Mouse (Mus musculus) MEL (cell line): ENCODE measurements around the gene Tmub2. TPM values are rescaled to one million over a fixed set of nuclear protein-coding genes. Genes with fewer than 3 reads are reported as not detected.

Experiments used
- DNase-seq: peaks from one replicate; pipeline ENCODE4 v3.0.0; 2011; ENCODE audit warnings: low read depth, low spot score
- H3K27ac ChIP-seq: 2 replicates; pipeline ENCODE4 v1.5.1; 2012; ENCODE audit warnings: low read depth, mild to moderate bottlenecking, control low read depth, low read length, moderate library complexity; ENCODE audit not compliant: control insufficient read depth
- H3K27me3 ChIP-seq, 2 experiments: fragments of 150-350 bp in 1 of 2; sonication (generic) in 1 of 2; 2 replicates each; pipeline ENCODE4 v1.6.1; 2012; ENCODE audit warnings: low read length in 2 of 2, mild to moderate bottlenecking in 2 of 2, improper control_type of control experiment in 1 of 2, moderate library complexity in 1 of 2; ENCODE audit not compliant: insufficient read depth in 2 of 2, control insufficient read depth in 1 of 2
- H3K36me3 ChIP-seq, 2 experiments: 2 replicates each; pipeline ENCODE4 v1.6.1; 2012 to 2014; ENCODE audit warnings: low read length in 2 of 2, improper control_type of control experiment in 1 of 2, inconsistent platforms in 1 of 2, mild to moderate bottlenecking in 1 of 2; ENCODE audit not compliant: insufficient read depth in 2 of 2, control insufficient read depth in 1 of 2
- H3K4me1 ChIP-seq, 2 experiments: fragments of 150-350 bp in 1 of 2; sonication (generic) in 1 of 2; 2 replicates each; pipeline ENCODE4 v1.6.1; 2012; ENCODE audit warnings: low read length in 2 of 2, improper control_type of control experiment in 1 of 2, mild to moderate bottlenecking in 1 of 2; ENCODE audit not compliant: insufficient read depth in 2 of 2, control insufficient read depth in 1 of 2
- H3K4me3 ChIP-seq, 2 experiments: fragments of 150-350 bp in 1 of 2; sonication (generic) in 1 of 2; 2 replicates each; pipeline ENCODE4 v1.5.1; 2012; ENCODE audit warnings: low read depth in 2 of 2, low read length in 2 of 2, mild to moderate bottlenecking in 2 of 2, moderate library complexity in 2 of 2, control low read depth in 1 of 2, improper control_type of control experiment in 1 of 2; ENCODE audit not compliant: control insufficient read depth in 1 of 2, insufficient read depth in 1 of 2
- H3K79me2 ChIP-seq: 2 replicates; pipeline ENCODE4 v1.6.1; 2012; ENCODE audit warnings: mild to moderate bottlenecking, low read length, moderate library complexity; ENCODE audit not compliant: control insufficient read depth, poor library complexity, insufficient read depth
- H3K9ac ChIP-seq: 2 replicates; pipeline ENCODE4 v1.6.1; 2012; ENCODE audit warnings: low read depth, mild to moderate bottlenecking, control low read depth, low read length, moderate library complexity; ENCODE audit not compliant: control insufficient read depth, poor library complexity, severe bottlenecking
- H3K9me3 ChIP-seq: fragments of 150-350 bp; sonication (generic); replicated peaks from 2 replicates; pipeline ENCODE4 v1.6.1; 2012; ENCODE audit warnings: mild to moderate bottlenecking, low read length, improper control_type of control experiment, moderate library complexity; ENCODE audit not compliant: insufficient read depth
- BHLHE40 ChIP-seq: IDR thresholded peaks from 2 replicates; pipeline ENCODE4 v1.6.1; 2012; ENCODE audit warnings: low read depth, mild to moderate bottlenecking, inconsistent platforms, low read length, improper control_type of control experiment, borderline replicate concordance
- CHD1 ChIP-seq: IDR thresholded peaks from 2 replicates; pipeline ENCODE4 v1.6.1; 2012; ENCODE audit warnings: low read depth, mild to moderate bottlenecking, inconsistent platforms, low read length, improper control_type of control experiment
- CHD2 ChIP-seq: IDR thresholded peaks from 2 replicates; pipeline ENCODE4 v1.6.1; 2011; ENCODE audit warnings: low read length, improper control_type of control experiment
- E2F4 ChIP-seq: IDR thresholded peaks from 2 replicates; pipeline ENCODE4 v1.6.1; 2011; ENCODE audit warnings: low read depth, low read length, improper control_type of control experiment, borderline replicate concordance
- ELF1 ChIP-seq: IDR thresholded peaks from 2 replicates; pipeline ENCODE4 v1.6.1; 2014; ENCODE audit warnings: low read depth, mild to moderate bottlenecking, inconsistent platforms, low read length, improper control_type of control experiment, moderate library complexity
- GABPA ChIP-seq: IDR thresholded peaks from 2 replicates; pipeline ENCODE4 v1.6.1; 2012; ENCODE audit warnings: low read depth, mild to moderate bottlenecking, inconsistent platforms, low read length, improper control_type of control experiment, moderate library complexity
- GATA1 ChIP-seq: IDR thresholded peaks from 2 replicates; pipeline ENCODE4 v1.6.1; 2011; ENCODE audit warnings: low read depth, low read length, improper control_type of control experiment
- HCFC1 ChIP-seq: IDR thresholded peaks from 2 replicates; pipeline ENCODE4 v1.6.1; 2012; ENCODE audit warnings: low read depth, mild to moderate bottlenecking, inconsistent platforms, low read length, improper control_type of control experiment, moderate library complexity
- JUND ChIP-seq: IDR thresholded peaks from 2 replicates; pipeline ENCODE4 v1.6.1; 2011; ENCODE audit warnings: low read depth, mild to moderate bottlenecking, improper control_type of control experiment, low read length
- KAT2A ChIP-seq: conservative IDR thresholded peaks from 2 replicates; pipeline ENCODE4 v1.6.1; 2012; ENCODE audit warnings: low read depth, low read length, improper control_type of control experiment, inconsistent platforms
- MAFK ChIP-seq: IDR thresholded peaks from 2 replicates; pipeline ENCODE4 v1.6.1; 2011; ENCODE audit warnings: low read depth, mild to moderate bottlenecking, low read length, improper control_type of control experiment, borderline replicate concordance
- MAX ChIP-seq: IDR thresholded peaks from 2 replicates; pipeline ENCODE4 v1.6.1; 2011; ENCODE audit warnings: low read length, improper control_type of control experiment
- MAZ ChIP-seq: IDR thresholded peaks from 2 replicates; pipeline ENCODE4 v1.6.1; 2012; ENCODE audit warnings: low read depth, mild to moderate bottlenecking, inconsistent platforms, low read length, improper control_type of control experiment
- MXI1 ChIP-seq: IDR thresholded peaks from 2 replicates; pipeline ENCODE4 v1.6.1; 2011; ENCODE audit warnings: mild to moderate bottlenecking, low read depth, low read length, improper control_type of control experiment
- MYB ChIP-seq: IDR thresholded peaks from 2 replicates; pipeline ENCODE4 v1.6.1; 2011; ENCODE audit warnings: mild to moderate bottlenecking, low read depth, low read length, improper control_type of control experiment
- MYC ChIP-seq: IDR thresholded peaks from 2 replicates; pipeline ENCODE4 v1.6.1; 2011; ENCODE audit warnings: low read depth, mild to moderate bottlenecking, low read length, improper control_type of control experiment, moderate library complexity
- NELFE ChIP-seq: IDR thresholded peaks from 2 replicates; pipeline ENCODE4 v1.6.1; 2011; ENCODE audit warnings: low read depth, low read length, improper control_type of control experiment
- NRF1 ChIP-seq: IDR thresholded peaks from 2 replicates; pipeline ENCODE4 v1.6.1; 2014; ENCODE audit warnings: low read depth, mild to moderate bottlenecking, inconsistent platforms, low read length, improper control_type of control experiment, moderate library complexity; ENCODE audit not compliant: poor library complexity, insufficient read depth, severe bottlenecking
- POLR2AphosphoS2 ChIP-seq: IDR thresholded peaks from 2 replicates; pipeline ENCODE4 v1.6.1; 2011; ENCODE audit warnings: low read length, improper control_type of control experiment
- POLR2AphosphoS5 ChIP-seq: IDR thresholded peaks from 2 replicates; pipeline ENCODE4 v1.6.1; 2012; ENCODE audit warnings: low read depth, borderline replicate concordance, mild to moderate bottlenecking, inconsistent platforms, low read length, moderate library complexity, mixed read lengths
- RAD21 ChIP-seq: IDR thresholded peaks from 2 replicates; pipeline ENCODE4 v1.6.1; 2011; ENCODE audit warnings: mild to moderate bottlenecking, low read depth, low read length, improper control_type of control experiment
- RCOR1 ChIP-seq: IDR thresholded peaks from 2 replicates; pipeline ENCODE4 v1.6.1; 2012; ENCODE audit warnings: low read depth, mild to moderate bottlenecking, inconsistent platforms, low read length, improper control_type of control experiment
- SMC3 ChIP-seq: IDR thresholded peaks from 2 replicates; pipeline ENCODE4 v1.6.1; 2011; ENCODE audit warnings: low read depth, low read length, improper control_type of control experiment
- TAL1 ChIP-seq: IDR thresholded peaks from 2 replicates; pipeline ENCODE4 v1.6.1; 2012; ENCODE audit warnings: mild to moderate bottlenecking, inconsistent platforms, low read length, moderate library complexity, mixed read lengths
- TBP ChIP-seq: IDR thresholded peaks from 2 replicates; pipeline ENCODE4 v1.8.0; 2011; ENCODE audit warnings: low read depth, low read length, improper control_type of control experiment
- TCF12 ChIP-seq: IDR thresholded peaks from 2 replicates; pipeline ENCODE4 v1.6.1; 2014; ENCODE audit warnings: low read depth, mild to moderate bottlenecking, inconsistent platforms, low read length, improper control_type of control experiment, moderate library complexity
- UBTF ChIP-seq: IDR thresholded peaks from 2 replicates; pipeline ENCODE4 v1.6.1; 2012; ENCODE audit warnings: low read depth, mild to moderate bottlenecking, inconsistent platforms, low read length, improper control_type of control experiment, moderate library complexity, borderline replicate concordance; ENCODE audit not compliant: insufficient read depth
- USF1 ChIP-seq: IDR thresholded peaks from 2 replicates; pipeline ENCODE4 v1.6.1; 2014; ENCODE audit warnings: low read depth, mild to moderate bottlenecking, inconsistent platforms, low read length, improper control_type of control experiment, moderate library complexity
- USF2 ChIP-seq, 2 experiments: IDR thresholded peaks; 2 replicates each; pipeline ENCODE4 v1.6.1; 2011 to 2012; ENCODE audit warnings: improper control_type of control experiment in 2 of 2, low read length in 2 of 2, borderline replicate concordance in 1 of 2, inconsistent platforms in 1 of 2, low read depth in 1 of 2, mild to moderate bottlenecking in 1 of 2; ENCODE audit not compliant: insufficient read depth in 1 of 2
- ZC3H11A ChIP-seq: IDR thresholded peaks from 2 replicates; pipeline ENCODE4 v1.6.1; 2012; ENCODE audit warnings: low read depth, mild to moderate bottlenecking, inconsistent platforms, low read length, improper control_type of control experiment
- ZKSCAN1 ChIP-seq: IDR thresholded peaks from 2 replicates; pipeline ENCODE4 v1.6.1; 2012; ENCODE audit warnings: low read depth, mild to moderate bottlenecking, inconsistent platforms, low read length, improper control_type of control experiment, moderate library complexity
- ZMIZ1 ChIP-seq: IDR thresholded peaks from 2 replicates; pipeline ENCODE4 v1.6.1; 2012; ENCODE audit warnings: low read depth, mild to moderate bottlenecking, inconsistent platforms, low read length, improper control_type of control experiment, moderate library complexity
- polyA plus RNA-seq, 2 experiments: library from polyadenylated mRNA; stranded (reverse) in 1 of 2; unstranded in 1 of 2; fragments of >175 nt in 1 of 2; fragments of >200 nt in 1 of 2; gene quantifications; 2 replicates each; pipeline versions ENCODE4 v1.2.1 to v1.2.4; 2012; ENCODE audit warnings: low replicate concordance in 2 of 2, low read depth in 1 of 2; ENCODE audit not compliant: insufficient read length in 2 of 2, insufficient read depth in 1 of 2, missing spikeins in 1 of 2
- total RNA-seq: library from RNA; depleted of rRNA; stranded (reverse); fragments of 300-350 nt; gene quantifications from 2 replicates; pipeline ENCODE4 v1.2.3, GENCODE M21; 2012

Gene Tmub2
- total and polyA plus RNA-seq, 3 experiments: 29.3 to 40.5 TPM; not detected in 1

- Histone ChIP-seq H3K36me3 (peaks cover 0 to 13% of the 10 kb centered on the region in 2 experiments; a peak in 2 of 4 replicates), H3K4me3 (no peak overlapping the region), H3K27me3 (no peaks in the 10 kb centered on the region), H3K79me2 (no peaks in the 10 kb centered on the region), H3K4me1 (peaks cover 0 to 18% of the 10 kb centered on the region in 2 experiments), H3K9ac (no peak overlapping the region), H3K27ac (no peak overlapping the region), H3K9me3 (no peaks in the 10 kb centered on the region)
- TF ChIP-seq POLR2AphosphoS2 (no peak), NELFE (no peak), GATA1 (no peak), JUND (no peak), TCF12 (no peak), MYC (no peak), TBP (no peak), MAZ (no peak)
- DNase-seq: no peak
Observed at GRCm38 (mm10) chr11:102241246-102241645, 43.5 kb upstream of the Tmub2 start.

- peaks cover 0 to 11% of the 10 kb centered on the region in 2 experiments; a peak in 2 of 4 replicates for H3K36me3 ChIP-seq
- H3K9me3 ChIP-seq: no peaks in the 10 kb centered on the region
- no peaks in the 10 kb centered on the region for H3K79me2 ChIP-seq
- peaks cover 0 to 14% of the 10 kb centered on the region in 2 experiments for H3K4me1 ChIP-seq
- DNase-seq: peak; percentile 60
- no peak overlapping the region for H3K9ac ChIP-seq
- no peak overlapping the region for H3K27ac ChIP-seq
- no peaks in the 10 kb centered on the region for H3K27me3 ChIP-seq
- H3K4me3 ChIP-seq: no peak overlapping the region
- no peak for TF ChIP-seq MYB
- TF ChIP-seq MXI1: no peak
- no peak for TF ChIP-seq USF1
- TF ChIP-seq MAZ: no peak
- no peak for TF ChIP-seq ELF1
- TF ChIP-seq RCOR1: no peak
- peak; percentile 45 for TF ChIP-seq SMC3
- no peak for TF ChIP-seq GABPA
- no peak for TF ChIP-seq ZMIZ1
- TF ChIP-seq CHD2: no peak
- TF ChIP-seq GATA1: no peak
- TF ChIP-seq MAX: no peak
- TF ChIP-seq TCF12: no peak
- TF ChIP-seq HCFC1: no peak
- peak; percentile 34 for TF ChIP-seq ZC3H11A
- TF ChIP-seq USF2 (IDR thresholded peaks at IDR 0.05; ENCODE audit: borderline replicate concordance in 1 of 2, insufficient read depth in 1 of 2, low read depth in 1 of 2, low read length in 2 of 2): no peak
- no peak for TF ChIP-seq MYC
- no peak for TF ChIP-seq ZKSCAN1
- TF ChIP-seq BHLHE40: no peak
- no peak for TF ChIP-seq NELFE
- no peak for TF ChIP-seq NRF1
- no peak for TF ChIP-seq TAL1
- peak; percentile 45 for TF ChIP-seq RAD21
- no peak for TF ChIP-seq UBTF
- no peak for TF ChIP-seq KAT2A
- TF ChIP-seq MAFK: no peak
- TF ChIP-seq POLR2AphosphoS5: no peak
- TF ChIP-seq E2F4: no peak
- no peak for TF ChIP-seq CHD1
- no peak for TF ChIP-seq JUND
Observed at GRCm38 (mm10) chr11:102241874-102242273, 42.9 kb upstream of the Tmub2 start.
